Mouse (Mus musculus) limb, embryonic 12.5 days (tissue): Measurements from ENCODE around the gene Zc3hav1. TPM values are rescaled to one million over a fixed set of nuclear protein-coding genes. Genes with fewer than 3 reads are reported as not detected.

Experiments
- ATAC-seq: fragments of 200-750 bp; cut with Nextera tagmentation; 2 replicates; pipeline ENCODE4 v1.8.0; 2017; ENCODE audit warnings: low read depth, moderate TSS enrichment; ENCODE audit not compliant: insufficient number of reproducible peaks, insufficient read depth, low FRiP score, low TSS enrichment
- H3K27ac ChIP-seq: fragments of 300-500 bp; sonication (generic); 2 replicates; pipeline ENCODE4 v1.5.1; 2016; ENCODE audit warnings: mild to moderate bottlenecking, moderate library complexity
- H3K27me3 ChIP-seq: fragments of 300-500 bp; sonication (generic); 2 replicates; pipeline ENCODE4 v1.6.1; 2016; ENCODE audit warnings: mild to moderate bottlenecking, moderate library complexity
- H3K36me3 ChIP-seq: fragments of 300-500 bp; sonication (generic); 2 replicates; pipeline ENCODE4 v1.6.1; 2016; ENCODE audit warnings: mild to moderate bottlenecking, moderate library complexity
- H3K4me1 ChIP-seq: fragments of 300-500 bp; sonication (generic); replicated peaks from 2 replicates; pipeline ENCODE4 v1.6.1; 2016
- H3K4me2 ChIP-seq: fragments of 300-500 bp; sonication (generic); 2 replicates; pipeline ENCODE4 v1.6.1; 2016; ENCODE audit warnings: mild to moderate bottlenecking, moderate library complexity
- H3K4me3 ChIP-seq: fragments of 300-500 bp; sonication (generic); replicated peaks from 2 replicates; pipeline ENCODE4 v1.5.1; 2016; ENCODE audit warnings: mild to moderate bottlenecking
- H3K9ac ChIP-seq: fragments of 300-500 bp; sonication (generic); replicated peaks from 2 replicates; pipeline ENCODE4 v1.6.1; 2016; ENCODE audit warnings: mild to moderate bottlenecking, moderate library complexity
- H3K9me3 ChIP-seq: fragments of 300-500 bp; sonication (generic); 2 replicates; pipeline ENCODE4 v1.6.1; 2016; ENCODE audit warnings: mild to moderate bottlenecking, moderate library complexity
- WGBS: fragments of 180-500 bp; shearing (Covaris S2); methylation state at CpG from one replicate; pipeline ENCODE4 v1.1.7; 2016; 5-methylcytosine and 5-hydroxymethylcytosine counted together
- polyA plus RNA-seq: library from polyadenylated mRNA; unstranded; fragments of >200 nt; fragmentation: Nextera tagmentation; extraction: Ambion mirVana; gene quantifications from 2 replicates; pipeline ENCODE4 v1.2.1, GENCODE M21; 2016

The Zc3hav1 gene
- polyA plus RNA-seq, 1 experiment from 2014 or later: 2.1 TPM

- no peaks in the 10 kb centered on the region for H3K27me3 ChIP-seq
- H3K4me2 ChIP-seq: no peak overlapping the region
- no peak overlapping the region for H3K9ac ChIP-seq
- 98% methylated on average over 19 of the region's 19 CpGs for WGBS
- no peak overlapping the region for H3K27ac ChIP-seq
- peaks cover 61% of the 10 kb centered on the region for H3K36me3 ChIP-seq
- H3K4me3 ChIP-seq: no peak overlapping the region
- no peak for ATAC-seq
- H3K4me1 ChIP-seq: no peaks in the 10 kb centered on the region
- peaks cover 10% of the 10 kb centered on the region for H3K9me3 ChIP-seq
Measured at GRCm38 (mm10) chr6:38284422-38284821, 70.0 kb downstream of the Zc3hav1 start.

- Histone ChIP-seq H3K4me1 (no peaks in the 10 kb centered on the region), H3K27ac (no peak overlapping the region), H3K27me3 (no peaks in the 10 kb centered on the region), H3K36me3 (no peaks in the 10 kb centered on the region), H3K4me3 (no peak overlapping the region), H3K4me2 (no peak overlapping the region), H3K9ac (no peak overlapping the region), H3K9me3 (no peaks in the 10 kb centered on the region)
- WGBS: 78% methylated on average over 7 of the region's 7 CpGs
- ATAC-seq: no peak
Measured at GRCm38 (mm10) chr6:38264466-38264865, 89.9 kb downstream of the Zc3hav1 start.

- H3K27me3 ChIP-seq: no peaks in the 10 kb centered on the region
- no peak overlapping the region for H3K9ac ChIP-seq
- 84% methylated on average over 5 of the region's 5 CpGs for WGBS
- H3K4me3 ChIP-seq: no peak overlapping the region
- H3K4me2 ChIP-seq: no peak overlapping the region
- H3K27ac ChIP-seq: no peak overlapping the region
- ATAC-seq: no peak
- H3K9me3 ChIP-seq: no peaks in the 10 kb centered on the region
- H3K4me1 ChIP-seq: no peaks in the 10 kb centered on the region
- no peaks in the 10 kb centered on the region for H3K36me3 ChIP-seq
Measured at GRCm38 (mm10) chr6:38263393-38264159, 90.8 kb downstream of the Zc3hav1 start.

GRCm38 (mm10) chr6:38261877-38262276 lies 92.5 kb downstream of the Zc3hav1 start:
- H3K9me3 ChIP-seq: no peaks in the 10 kb centered on the region
- H3K9ac ChIP-seq: no peak overlapping the region
- H3K4me3 ChIP-seq: no peak overlapping the region
- 67% methylated on average over 4 of the region's 4 CpGs for WGBS
- H3K4me2 ChIP-seq: no peak overlapping the region
- no peaks in the 10 kb centered on the region for H3K27me3 ChIP-seq
- ATAC-seq: no peak
- H3K4me1 ChIP-seq: no peaks in the 10 kb centered on the region
- no peak overlapping the region for H3K27ac ChIP-seq
- no peaks in the 10 kb centered on the region for H3K36me3 ChIP-seq

GRCm38 (mm10) chr6:38257506-38257905 lies 96.9 kb downstream of the Zc3hav1 start:
- Histone ChIP-seq H3K4me1 (peaks cover 6% of the 10 kb centered on the region), H3K9ac (no peak overlapping the region), H3K36me3 (no peaks in the 10 kb centered on the region), H3K27me3 (no peaks in the 10 kb centered on the region), H3K4me3 (no peak overlapping the region), H3K9me3 (no peaks in the 10 kb centered on the region), H3K4me2 (no peak overlapping the region), H3K27ac (no peak overlapping the region)
- no peak for ATAC-seq
- 88% methylated on average over 8 of the region's 8 CpGs for WGBS

- peaks cover 13% of the 10 kb centered on the region for H3K4me1 ChIP-seq
- H3K4me3 ChIP-seq: no peak overlapping the region
- no peaks in the 10 kb centered on the region for H3K36me3 ChIP-seq
- no peak overlapping the region for H3K27ac ChIP-seq
- no peak overlapping the region for H3K9ac ChIP-seq
- ATAC-seq: no peak
- no peak overlapping the region for H3K4me2 ChIP-seq
- H3K27me3 ChIP-seq: no peaks in the 10 kb centered on the region
- WGBS: 96% methylated on average over 4 of the region's 4 CpGs
- H3K9me3 ChIP-seq: no peaks in the 10 kb centered on the region
Measured at GRCm38 (mm10) chr6:38256793-38257192, 97.6 kb downstream of the Zc3hav1 start.

GRCm38 (mm10) chr6:38255794-38256193 lies 98.6 kb downstream of the Zc3hav1 start:
- WGBS: 64% methylated on average over 2 of the region's 2 CpGs
- no peak for ATAC-seq

More at GRCm38 (mm10) chr6:38255794-38256193, 98.6 kb downstream of the Zc3hav1 start:
- no peaks in the 10 kb centered on the region for H3K27me3 ChIP-seq
- no peak overlapping the region for H3K4me2 ChIP-seq
- peaks cover 23% of the 10 kb centered on the region for H3K4me1 ChIP-seq
- no peak overlapping the region for H3K27ac ChIP-seq
- H3K36me3 ChIP-seq: no peaks in the 10 kb centered on the region
- H3K4me3 ChIP-seq: no peak overlapping the region
- H3K9me3 ChIP-seq: no peaks in the 10 kb centered on the region
- H3K9ac ChIP-seq: no peak overlapping the region

Other genes starting within 250 kb of the Zc3hav1 start
- 0.71 and 0.73 TPM in 2 replicates for gene Tmem213, start 245.3 kb downstream of the Zc3hav1 start, polyA plus RNA-seq
- gene Atp6v0a4, start 230.0 kb downstream of the Zc3hav1 start, polyA plus RNA-seq: not detected in 2 replicates
- gene D630045J12Rik, start 100.6 kb downstream of the Zc3hav1 start, polyA plus RNA-seq: 7.6 and 9.2 TPM in 2 replicates
- gene Zc3hav1l, start 55.3 kb downstream of the Zc3hav1 start, polyA plus RNA-seq: 15.7 and 19.6 TPM in 2 replicates
- 13.3 and 14.0 TPM in 2 replicates for gene Ttc26, start 26.9 kb upstream of the Zc3hav1 start, polyA plus RNA-seq
- gene Ubn2, start 79.3 kb upstream of the Zc3hav1 start, polyA plus RNA-seq: 16.3 and 21.3 TPM in 2 replicates
- 99.0 and 103 TPM in 2 replicates for gene Fmc1, start 178.9 kb upstream of the Zc3hav1 start, polyA plus RNA-seq
- gene Luc7l2, start 196.7 kb upstream of the Zc3hav1 start, polyA plus RNA-seq: 52.8 and 58.2 TPM in 2 replicates